Mouse (Mus musculus) olfactory bulb, adult 2 months (tissue): Measurements from ENCODE around the gene Epb42. TPM values are rescaled to one million over a fixed set of nuclear protein-coding genes. Genes with fewer than 3 reads are reported as not detected.
"Not testable (repeated sequence)": the region's sequence is repeated elsewhere in the genome, so short reads cannot be mapped to it uniquely, and the experiment has no call there.

Experiments used
- H3K27ac ChIP-seq: fragments of 200-500 bp; 2 replicates; pipeline ENCODE4 v1.5.1; 2012; ENCODE audit warnings: low read depth, low read length; ENCODE audit not compliant: insufficient read depth
- H3K4me1 ChIP-seq: fragments of 200-500 bp; 2 replicates; pipeline ENCODE4 v1.6.1; 2012; ENCODE audit warnings: low read length; ENCODE audit not compliant: control insufficient read depth, insufficient read depth
- H3K4me3 ChIP-seq: fragments of 200-500 bp; 2 replicates; pipeline ENCODE4 v1.5.1; 2012; ENCODE audit warnings: mild to moderate bottlenecking, low read depth, low read length, moderate library complexity; ENCODE audit not compliant: insufficient read depth
- CTCF ChIP-seq: fragments of 200-500 bp; IDR thresholded peaks from 2 replicates; pipeline ENCODE4 v1.5.1; 2012; ENCODE audit warnings: low read depth, mild to moderate bottlenecking, low read length, moderate library complexity; ENCODE audit not compliant: insufficient read depth
- POLR2A ChIP-seq: fragments of 200-500 bp; IDR thresholded peaks from 2 replicates; pipeline ENCODE4 v1.6.1; 2012; ENCODE audit warnings: mild to moderate bottlenecking, low read depth, low read length, moderate library complexity; ENCODE audit not compliant: insufficient read depth
- WGBS: fragments of 180-500 bp; shearing (Covaris S2); methylation state at CpG from one replicate; pipeline ENCODE4 v1.1.7; 2018; 5-methylcytosine and 5-hydroxymethylcytosine counted together
- polyA plus RNA-seq: library from polyadenylated mRNA; stranded (reverse); fragments of >200 nt; gene quantifications from 2 replicates; pipeline ENCODE4 v1.2.4, GENCODE M21; 2012; ENCODE audit warnings: low replicate concordance; ENCODE audit not compliant: missing spikeins, insufficient read depth, insufficient read length

The Epb42 gene
- polyA plus RNA-seq, 1 experiment = not detected

- H3K27ac ChIP-seq = no peak overlapping the region
- WGBS = 18% methylated on average over 5 of the region's 5 CpGs
- no peaks in the 10 kb centered on the region for H3K4me1 ChIP-seq
- TF ChIP-seq CTCF (no peak), POLR2A (no peak)
- no peak overlapping the region for H3K4me3 ChIP-seq
These were observed 63.9 kb downstream of the Epb42 start for GRCm38 (mm10) chr2:120972964-120973363.

- not testable (repeated sequence) for H3K4me3 ChIP-seq, H3K4me1 ChIP-seq, H3K27ac ChIP-seq
- 96% methylated on average over 8 of the region's 8 CpGs for WGBS
These were observed 64.6 kb downstream of the Epb42 start for GRCm38 (mm10) chr2:120972257-120972656.

- H3K27ac ChIP-seq = no peak overlapping the region
- TF ChIP-seq POLR2A = no peak
- TF ChIP-seq CTCF = no peak
- H3K4me1 ChIP-seq = no peaks in the 10 kb centered on the region
- 91% methylated on average over 4 of the region's 4 CpGs for WGBS
- no peak overlapping the region for H3K4me3 ChIP-seq
These were observed 65.1 kb downstream of the Epb42 start for GRCm38 (mm10) chr2:120971766-120972165.

- Histone ChIP-seq H3K27ac (peak within 1 kb of the TSS; percentile 88), H3K4me1 (no peaks in the 10 kb centered on the region), H3K4me3 (peak within 1 kb of the TSS; percentile 66)
- under 1% methylated on average over 39 of the region's 39 CpGs for WGBS
- no peak for TF ChIP-seq CTCF
- TF ChIP-seq POLR2A = peak; percentile 94
These were observed 66.3 kb downstream of the Epb42 start, which contains the start of gene Ubr1 for GRCm38 (mm10) chr2:120970559-120971080. Gene Ubr1 (minus strand): TSS chr2:120970715.

GRCm38 (mm10) chr2:120970045-120970539 is 66.8 kb downstream of the Epb42 start:
- Histone ChIP-seq H3K4me1 (no peaks in the 10 kb centered on the region), H3K4me3 (peak overlapping the region; percentile 66), H3K27ac (0 out of 2 replicates have a peak overlapping the region, but pooled peaks have one; percentile 22)
- TF ChIP-seq POLR2A (no peak), CTCF (no peak)
- under 1% methylated on average over 23 of the region's 23 CpGs for WGBS

Other genes starting within 250 kb of the Epb42 start
- not detected in 2 replicates for gene Cdan1, start 186.9 kb downstream of the Epb42 start, polyA plus RNA-seq
- not detected in 2 replicates for gene Ttbk2, start 186.5 kb downstream of the Epb42 start, polyA plus RNA-seq
- gene Ubr1, start 66.4 kb downstream of the Epb42 start, polyA plus RNA-seq = not detected in 2 replicates
- not detected in 2 replicates for gene Tmem62, start 60.1 kb downstream of the Epb42 start, polyA plus RNA-seq
- gene Ccndbp1, start 28.7 kb downstream of the Epb42 start, polyA plus RNA-seq = not detected in 2 replicates
- not detected in 2 replicates for gene Tgm5, start 48.8 kb upstream of the Epb42 start, polyA plus RNA-seq
- gene Tgm7, start 72.7 kb upstream of the Epb42 start, polyA plus RNA-seq = not detected in 2 replicates
- gene Adal, start 103.4 kb upstream of the Epb42 start, polyA plus RNA-seq = not detected in 2 replicates
- not detected in 2 replicates for gene Lcmt2, start 103.6 kb upstream of the Epb42 start, polyA plus RNA-seq
- 263 TPM in 1 of 2 replicates, not detected in the other for gene Tubgcp4, start 133.6 kb upstream of the Epb42 start, polyA plus RNA-seq
- gene Zscan29, start 134.1 kb upstream of the Epb42 start, polyA plus RNA-seq = not detected in 2 replicates
- gene Trp53bp1, start 234.3 kb upstream of the Epb42 start, polyA plus RNA-seq = 272 TPM in 1 of 2 replicates, not detected in the other